Mouse (Mus musculus): Measurements from ENCODE around the gene Gm33815. TPM values are rescaled to one million over a fixed set of nuclear protein-coding genes. Genes with fewer than 3 reads are reported as not detected.
"Not testable (repeated sequence)": the region's sequence is repeated elsewhere in the genome, so short reads cannot be mapped to it uniquely, and the experiment has no call there.

Gm33815 gene
- not detected in 2 replicates for polyA plus RNA-seq (2012)

DNA sequence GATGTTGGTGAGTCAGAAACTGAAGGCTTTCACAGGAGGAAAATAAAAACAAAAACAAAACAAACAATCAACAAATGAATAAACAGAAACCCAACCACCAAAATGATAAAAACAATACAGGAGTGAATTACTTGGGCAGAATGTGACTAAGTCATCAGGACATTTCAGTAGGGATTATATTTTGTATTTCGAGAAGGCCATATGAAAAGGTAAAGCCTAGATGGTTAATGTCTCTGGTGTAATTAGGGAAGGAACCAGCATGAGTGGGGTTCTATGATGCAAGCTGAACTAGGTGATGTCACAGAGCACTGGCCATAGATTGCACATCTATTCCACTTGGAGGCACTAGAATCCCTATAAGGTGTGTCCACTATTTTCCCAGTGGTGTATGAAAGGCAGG is at the start of gene Gm33815:
Gm33815 (plus strand) TSS at position 301 of the 400 bp plus-strand sequence.
- H3K27me3 ChIP-seq (ENCODE audit: control insufficient read depth); H3K36me3 ChIP-seq (ENCODE audit: control insufficient read depth): not testable (repeated sequence)

More for the DNA sequence above, at the start of gene Gm33815:
- H3K9me3 ChIP-seq (ENCODE audit: control insufficient read depth, low read length); H3K4me3 ChIP-seq (replicated peaks); H3K4me1 ChIP-seq (ENCODE audit: control insufficient read depth): not testable (repeated sequence)
